Mouse (Mus musculus) cortical plate, adult 2 months (tissue): ENCODE results near the gene P3h4.

ENCODE experiments used
- CTCF ChIP-seq: fragments of 200-500 bp; IDR thresholded peaks from 2 replicates; pipeline ENCODE4 v1.5.1; 2011; ENCODE audit warnings: mild to moderate bottlenecking, control low read depth, low read length; ENCODE audit not compliant: insufficient read depth; ENCODE audit errors: extremely low read depth
- POLR2A ChIP-seq: fragments of 200-500 bp; IDR thresholded peaks from 2 replicates; pipeline ENCODE4 v1.6.1; 2011; ENCODE audit warnings: mild to moderate bottlenecking, low read length, control low read depth; ENCODE audit not compliant: insufficient read depth; ENCODE audit errors: extremely low read depth

GRCm38 (mm10) chr11:100371981-100372558 is 42.6 kb downstream of the P3h4 start:
- no peak for TF ChIP-seq POLR2A
- TF ChIP-seq CTCF, result no peak
